Mouse (Mus musculus): ENCODE measurements around the gene Met. TPM values are rescaled to one million over a fixed set of nuclear protein-coding genes. Genes with fewer than 3 reads are reported as not detected.

Gene Met
- total RNA-seq, 2 experiments from 2014 or later = 0.83 to 3.4 TPM

DNA sequence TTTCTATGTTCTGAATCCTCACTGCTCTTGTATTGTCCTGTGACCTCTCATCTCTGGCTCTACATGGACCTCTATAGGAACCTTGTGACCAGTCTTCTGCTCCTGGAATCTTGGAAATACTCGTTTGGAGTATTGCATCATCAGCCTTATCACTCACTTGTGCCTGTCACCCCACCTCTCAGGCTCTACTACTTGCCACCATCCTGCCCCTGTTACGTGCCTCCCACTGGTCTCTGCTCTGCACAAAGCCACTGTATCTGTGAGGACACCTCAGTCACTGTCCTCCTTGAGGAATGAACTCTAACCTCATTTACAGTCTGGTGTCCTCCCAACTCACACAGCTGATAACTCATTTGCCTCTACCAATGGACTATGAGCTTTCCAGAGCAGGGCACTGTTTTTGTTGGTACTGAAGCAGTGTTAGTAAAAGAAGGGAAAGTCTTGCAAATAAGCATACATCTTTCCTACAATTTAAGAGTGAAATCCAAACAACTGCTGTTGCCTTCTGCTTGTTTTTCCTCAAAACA, 24.8 kb downstream of the Met start:
- ATAC-seq (replicated peaks; ENCODE audit: low FRiP score, poor library complexity, severe bottlenecking) = no peak

DNA sequence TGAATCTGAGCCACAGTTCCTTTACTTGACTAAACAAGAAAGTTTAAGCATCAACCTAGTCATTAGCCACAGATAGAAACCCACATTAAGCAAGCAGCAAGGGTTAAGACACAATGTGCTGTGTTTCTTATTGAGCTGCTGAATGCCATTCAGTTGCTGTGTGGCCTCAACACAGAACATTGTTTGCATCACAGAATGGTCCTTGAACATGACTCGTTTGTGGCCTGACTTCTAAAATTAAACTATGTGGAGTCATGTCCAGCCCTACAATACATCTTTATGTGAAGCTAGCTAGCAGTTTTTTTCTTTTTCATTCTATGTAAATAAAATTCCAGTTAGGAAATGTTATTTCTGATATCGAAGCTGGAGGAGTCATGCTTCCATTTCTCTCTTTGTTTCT, 27.2 kb downstream of the Met start:
- ATAC-seq (replicated peaks; ENCODE audit: low FRiP score, poor library complexity, severe bottlenecking) = no peak

DNA sequence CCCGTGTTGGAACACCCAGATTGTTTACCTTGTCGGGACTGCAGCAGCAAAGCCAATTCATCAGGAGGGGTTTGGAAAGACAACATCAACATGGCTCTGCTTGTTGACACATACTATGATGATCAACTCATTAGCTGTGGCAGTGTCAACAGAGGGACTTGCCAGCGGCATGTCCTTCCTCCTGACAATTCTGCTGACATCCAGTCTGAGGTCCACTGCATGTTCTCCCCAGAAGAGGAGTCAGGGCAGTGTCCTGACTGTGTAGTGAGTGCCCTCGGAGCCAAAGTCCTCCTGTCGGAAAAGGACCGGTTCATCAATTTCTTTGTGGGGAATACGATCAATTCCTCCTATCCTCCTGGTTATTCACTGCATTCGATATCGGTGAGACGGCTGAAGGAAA, 27.9 kb downstream of the Met start:
- no peak for ATAC-seq (replicated peaks; ENCODE audit: low FRiP score, poor library complexity, severe bottlenecking)

DNA sequence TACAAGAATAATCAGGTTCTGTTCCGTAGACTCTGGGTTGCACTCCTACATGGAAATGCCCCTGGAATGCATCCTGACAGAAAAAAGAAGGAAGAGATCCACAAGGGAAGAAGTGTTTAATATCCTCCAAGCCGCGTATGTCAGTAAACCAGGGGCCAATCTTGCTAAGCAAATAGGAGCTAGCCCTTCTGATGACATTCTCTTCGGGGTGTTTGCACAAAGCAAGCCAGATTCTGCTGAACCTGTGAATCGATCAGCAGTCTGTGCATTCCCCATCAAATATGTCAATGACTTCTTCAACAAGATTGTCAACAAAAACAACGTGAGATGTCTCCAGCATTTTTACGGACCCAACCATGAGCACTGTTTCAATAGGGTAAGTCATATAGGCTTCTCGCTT, 28.5 kb downstream of the Met start:
- ATAC-seq (replicated peaks; ENCODE audit: low FRiP score, poor library complexity, severe bottlenecking) = no peak

DNA sequence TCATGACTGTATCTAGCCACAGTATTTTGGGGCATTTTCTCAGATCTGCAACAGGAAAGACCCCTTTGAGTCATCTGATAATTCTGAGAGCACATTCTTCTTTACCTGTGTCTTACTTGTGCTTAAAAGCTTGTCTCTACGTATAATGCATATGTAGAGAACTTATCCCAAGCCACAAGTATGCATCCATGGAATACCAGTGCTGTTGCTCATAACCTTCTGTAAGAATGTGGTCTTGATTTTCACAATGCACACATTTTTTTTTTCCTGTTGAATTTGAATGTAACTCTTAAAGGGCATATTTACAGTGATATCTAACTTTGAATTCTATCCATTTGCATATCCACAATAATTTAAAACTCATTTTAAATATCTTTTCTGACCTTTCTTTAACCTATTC, 31.8 kb downstream of the Met start:
- no peak for ATAC-seq (replicated peaks; ENCODE audit: low FRiP score, poor library complexity, severe bottlenecking)

DNA sequence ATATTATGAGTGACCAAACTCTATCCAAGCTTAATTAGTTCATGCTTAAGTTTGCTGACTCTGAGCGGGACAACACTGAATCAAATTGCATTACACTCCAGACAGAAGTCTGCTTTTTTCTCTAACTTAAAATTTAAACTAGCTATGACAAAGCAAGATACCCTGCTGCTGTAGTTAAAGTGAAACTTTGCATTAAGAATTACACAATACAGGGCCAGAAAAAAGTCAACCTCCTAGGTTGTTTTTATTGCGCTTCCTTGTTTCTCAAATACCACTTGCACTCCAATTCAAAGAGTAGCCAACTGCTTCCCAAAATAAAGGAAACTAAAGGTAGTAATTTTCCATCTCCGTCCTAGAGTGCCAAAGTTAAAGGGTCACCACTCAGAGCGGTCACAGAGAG, 33.8 kb downstream of the Met start:
- no peak for ATAC-seq (replicated peaks; ENCODE audit: low FRiP score, poor library complexity, severe bottlenecking)

DNA sequence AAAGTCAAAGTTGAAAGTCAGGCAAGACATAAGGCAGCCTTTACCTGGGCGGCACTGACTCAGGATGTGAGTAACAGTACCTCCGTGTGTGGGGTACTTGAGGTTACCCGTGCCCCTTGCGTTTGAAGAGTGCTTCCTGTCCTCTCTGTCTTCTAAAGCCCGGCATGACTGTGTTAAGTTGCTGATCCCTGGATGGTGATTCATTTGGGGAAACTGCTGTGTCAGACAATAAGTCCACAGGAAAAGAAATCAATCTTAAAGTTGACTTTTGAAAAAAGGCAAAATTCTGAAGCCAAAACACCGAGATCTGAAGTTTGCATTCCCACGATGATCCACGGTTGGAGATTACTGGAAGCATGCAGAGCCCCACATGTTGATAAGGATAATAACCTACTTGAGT, 35.2 kb downstream of the Met start:
- ATAC-seq (replicated peaks; ENCODE audit: low FRiP score, poor library complexity, severe bottlenecking) = no peak

DNA sequence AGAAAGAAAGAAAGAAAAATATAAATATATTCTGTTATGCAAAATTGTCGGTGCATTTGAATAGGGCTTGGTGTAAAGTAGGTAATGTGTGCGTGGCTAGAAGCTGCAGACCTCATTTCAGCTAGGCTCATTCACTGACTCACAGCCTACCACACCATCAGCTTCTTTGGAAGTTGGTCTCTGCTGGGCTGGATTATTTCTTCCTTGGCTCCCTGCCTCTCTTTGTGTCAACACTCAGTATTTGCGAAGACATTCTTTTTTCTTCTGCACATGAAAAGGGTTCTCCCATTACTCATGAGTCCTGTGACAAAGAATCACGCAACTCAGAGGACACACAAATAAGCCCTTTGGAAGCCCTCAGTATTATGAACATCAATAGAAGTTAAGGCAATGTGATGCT, 37.8 kb downstream of the Met start:
- no peak for ATAC-seq (replicated peaks; ENCODE audit: low FRiP score, poor library complexity, severe bottlenecking)

DNA sequence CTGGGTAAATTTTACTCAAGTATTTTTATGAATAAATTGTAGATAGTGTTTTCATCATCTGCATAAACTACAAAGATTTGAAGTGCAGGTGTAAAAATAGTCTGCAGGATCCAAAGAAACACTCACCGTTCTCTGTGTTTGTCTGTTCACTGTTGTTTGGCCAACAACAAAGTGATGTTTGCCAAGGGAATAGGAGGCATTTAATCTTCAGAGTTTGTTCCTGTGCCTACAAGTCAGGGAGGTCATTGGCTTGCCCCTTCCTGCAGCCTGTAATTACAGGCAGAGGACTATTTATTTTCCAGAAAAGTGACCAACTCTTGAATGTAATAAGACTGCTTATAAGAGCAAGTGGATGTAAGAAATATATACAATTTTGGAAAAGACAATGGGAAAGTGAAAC, 38.7 kb downstream of the Met start:
- ATAC-seq (replicated peaks; ENCODE audit: low FRiP score, poor library complexity, severe bottlenecking) = no peak

DNA sequence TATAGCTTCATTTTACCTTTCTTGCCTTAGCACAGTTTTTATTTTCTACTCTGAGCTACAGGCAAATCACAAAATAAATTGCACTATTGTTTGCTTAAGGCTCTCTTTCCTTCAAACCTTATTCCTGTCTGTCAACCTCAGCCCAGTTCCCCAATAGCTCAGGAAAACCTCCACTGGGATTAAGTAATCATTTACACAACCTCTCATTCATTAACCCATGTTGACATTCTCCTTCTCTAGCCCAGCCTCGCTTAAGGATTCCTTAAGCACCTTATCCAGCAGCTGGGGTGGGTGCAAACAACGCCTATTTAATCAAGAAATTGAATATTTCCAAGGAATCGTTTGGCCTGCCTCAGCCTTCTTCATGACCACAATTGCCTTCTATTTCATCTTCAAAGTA, 40.1 kb downstream of the Met start:
- no peak for ATAC-seq (replicated peaks; ENCODE audit: low FRiP score, poor library complexity, severe bottlenecking)

DNA sequence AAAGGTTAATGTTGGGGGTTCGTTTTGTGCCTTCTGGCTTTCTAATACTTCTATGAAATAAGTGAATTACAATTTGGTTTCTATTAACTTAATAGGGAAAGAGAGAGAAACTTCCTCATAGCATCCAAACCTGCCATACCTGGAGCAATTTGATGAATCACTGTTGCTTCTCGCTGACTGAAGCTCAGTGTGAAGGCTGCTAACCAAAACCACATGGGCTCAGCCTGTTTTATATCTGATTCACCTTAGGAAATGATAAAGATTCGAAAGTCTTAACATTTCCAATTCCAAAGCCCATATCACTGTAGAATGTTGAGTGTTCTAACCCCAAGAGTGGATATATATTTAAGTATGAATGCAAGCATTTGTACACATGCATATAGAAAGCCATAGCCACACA, 41.9 kb downstream of the Met start:
- ATAC-seq (replicated peaks; ENCODE audit: low FRiP score, poor library complexity, severe bottlenecking) = no peak

DNA sequence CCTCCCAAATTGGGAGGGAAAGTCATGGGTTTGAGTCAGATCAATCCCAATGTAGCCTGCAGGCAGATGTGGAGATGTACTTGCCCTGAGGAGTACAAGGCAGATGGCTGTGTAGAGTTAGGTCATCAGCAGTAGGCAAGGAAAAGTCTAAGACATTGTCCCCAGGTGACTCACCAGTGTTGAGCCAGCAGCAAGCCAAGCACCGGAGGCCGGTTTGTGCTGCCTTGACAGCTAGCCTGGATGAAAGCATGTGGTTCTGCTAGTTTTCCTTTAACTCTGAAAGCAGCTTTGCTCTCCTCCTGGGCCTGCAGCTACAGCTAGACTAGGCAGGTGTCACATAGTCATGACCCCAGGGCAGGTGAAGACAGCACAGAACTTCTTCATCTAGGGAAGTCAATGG, 43.2 kb downstream of the Met start:
- ATAC-seq (replicated peaks; ENCODE audit: low FRiP score, poor library complexity, severe bottlenecking) = no peak

DNA sequence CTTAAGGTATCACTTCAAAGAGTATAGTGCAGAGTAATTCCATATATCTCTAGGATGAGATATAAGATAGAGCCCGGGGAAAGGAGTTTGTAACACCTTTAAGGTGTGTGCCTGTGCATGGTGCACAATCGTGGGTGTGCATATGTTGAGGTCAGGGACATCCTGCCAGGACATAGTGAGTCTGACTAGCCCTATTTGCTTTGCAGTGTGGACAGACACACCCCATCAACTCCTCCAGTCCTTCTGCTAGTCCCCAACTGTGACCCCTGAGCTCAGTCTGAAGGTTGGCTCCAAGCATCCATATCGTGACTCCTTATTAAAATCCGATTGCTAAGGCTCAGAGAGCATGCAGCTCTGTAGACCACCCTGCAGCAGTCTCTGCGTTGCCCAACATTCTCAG, 44.6 kb downstream of the Met start:
- ATAC-seq (replicated peaks; ENCODE audit: low FRiP score, poor library complexity, severe bottlenecking) = no peak

DNA sequence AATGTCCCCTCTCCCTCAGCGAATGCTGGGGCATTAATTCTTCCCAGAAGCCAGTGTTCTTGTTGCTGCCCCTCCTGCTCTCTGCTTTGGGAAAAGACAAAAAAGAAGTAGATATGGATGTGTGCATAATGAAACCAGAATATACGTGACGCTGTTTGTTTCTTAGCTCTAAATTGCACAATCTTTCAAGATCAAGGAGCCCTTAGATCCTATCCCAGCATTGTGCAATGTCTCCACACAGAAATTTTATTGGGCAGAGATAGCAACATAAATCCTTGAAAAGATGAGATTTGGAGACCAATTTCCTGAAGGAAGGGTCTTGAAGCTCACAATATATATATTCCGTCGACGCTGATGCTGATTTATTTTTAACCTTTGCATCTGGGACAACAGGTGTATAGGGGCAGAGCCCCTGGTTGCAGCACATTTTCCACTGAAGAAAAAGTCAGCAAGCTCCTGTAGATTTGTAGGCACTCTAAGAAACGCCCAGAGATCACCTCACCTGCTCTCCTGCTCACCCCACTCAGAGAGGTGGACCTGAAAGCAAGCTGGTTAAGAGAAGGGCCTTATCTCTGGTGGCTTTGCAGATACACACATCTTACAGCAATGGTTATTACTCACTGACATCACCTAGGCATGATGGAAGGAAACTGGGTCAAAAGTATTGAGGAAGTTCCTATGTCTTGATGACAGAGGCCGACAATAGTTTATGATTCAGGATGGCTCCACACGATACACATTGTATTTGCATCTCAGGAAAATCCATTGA, 45.2 kb downstream of the Met start:
- ATAC-seq (replicated peaks; ENCODE audit: low FRiP score, poor library complexity, severe bottlenecking) = no peak

DNA sequence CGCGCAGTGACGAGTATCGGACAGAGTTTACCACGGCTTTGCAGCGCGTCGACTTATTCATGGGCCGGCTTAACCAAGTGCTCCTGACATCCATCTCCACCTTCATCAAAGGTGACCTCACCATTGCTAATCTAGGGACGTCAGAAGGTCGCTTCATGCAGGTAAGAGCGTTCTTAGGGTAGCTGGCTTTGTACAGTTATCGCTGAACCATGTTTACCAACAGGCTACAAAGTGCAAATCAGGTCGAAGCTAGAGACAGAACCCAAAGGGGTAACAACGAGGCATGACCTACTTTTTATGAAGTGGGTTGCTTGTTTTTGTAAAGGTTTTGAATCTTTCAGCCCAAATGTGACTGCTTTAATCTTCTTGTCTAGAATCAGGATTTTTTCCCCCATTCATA, 49.8 kb downstream of the Met start:
- no peak for ATAC-seq (replicated peaks; ENCODE audit: low FRiP score, poor library complexity, severe bottlenecking)

DNA sequence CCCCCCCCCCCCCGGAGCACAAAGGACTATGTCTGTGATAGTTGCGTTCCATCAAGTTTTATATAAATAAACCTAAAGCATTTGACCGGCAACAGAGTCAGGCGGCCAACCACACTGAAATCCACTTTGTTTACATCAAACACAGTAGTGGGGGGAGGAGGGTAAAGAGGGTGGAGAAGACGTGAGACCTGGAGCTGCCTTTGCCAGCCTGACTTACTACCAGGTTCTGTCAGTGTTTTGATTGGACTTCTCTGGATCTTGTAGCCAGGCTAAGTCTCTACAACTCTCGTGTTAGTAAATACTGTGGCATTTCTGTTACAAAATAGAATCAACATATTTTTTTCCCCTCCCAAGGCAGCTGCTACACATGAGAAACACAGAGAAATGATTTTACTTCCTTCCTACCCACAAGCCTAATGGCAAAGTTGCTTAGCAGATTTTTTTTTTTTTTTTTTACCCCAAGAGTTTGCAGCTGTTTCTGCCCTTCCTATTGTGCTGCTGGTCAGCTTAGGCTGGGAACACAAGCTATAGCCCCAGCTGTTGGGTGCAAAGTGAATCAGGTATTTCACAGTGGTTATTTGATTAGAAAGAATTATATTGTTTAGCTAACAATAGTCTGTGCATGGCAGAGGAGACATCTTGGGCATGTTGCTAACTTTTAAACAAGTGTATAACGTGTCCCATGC, 52.3 kb downstream of the Met start:
- no peak for ATAC-seq (replicated peaks; ENCODE audit: low FRiP score, poor library complexity, severe bottlenecking)

DNA sequence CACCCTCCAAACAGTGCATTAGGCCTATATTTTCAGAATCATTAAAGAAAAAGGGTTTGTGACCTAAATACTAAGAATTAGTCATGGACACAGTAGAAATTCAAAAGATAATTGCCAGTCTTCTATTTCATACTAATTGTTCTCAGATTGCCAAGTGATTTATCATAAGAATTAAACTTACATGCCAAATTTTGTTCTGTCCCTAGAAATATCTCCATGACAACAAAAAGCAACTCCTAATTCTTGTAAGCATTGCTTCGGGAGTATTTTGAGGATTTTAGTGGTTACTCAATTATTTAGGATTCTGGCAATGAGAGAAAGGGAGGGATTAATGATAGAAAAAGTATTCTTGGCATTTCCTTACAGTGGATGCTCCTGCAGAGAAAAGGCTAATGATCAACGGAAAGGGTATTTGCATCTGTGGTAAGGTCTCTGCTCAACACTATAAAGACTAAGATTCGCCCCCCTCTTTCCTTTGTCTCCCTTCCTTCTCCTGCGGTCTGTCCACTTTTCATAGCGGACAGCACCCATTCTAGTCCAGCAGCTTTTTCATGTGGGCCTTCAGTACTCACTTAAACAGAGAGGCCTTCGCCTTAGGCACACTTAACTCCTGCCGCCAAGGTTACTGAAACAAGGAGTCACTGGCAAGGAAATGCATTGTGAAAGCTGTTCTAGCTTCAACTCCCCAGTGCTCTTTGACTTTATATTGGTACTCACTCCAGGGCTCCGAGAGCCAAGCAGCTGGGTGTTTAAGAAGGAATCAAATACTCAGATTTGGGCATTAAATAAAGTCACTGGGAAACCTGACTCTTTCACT, 58.5 kb downstream of the Met start:
- ATAC-seq (replicated peaks; ENCODE audit: low FRiP score, poor library complexity, severe bottlenecking) = no peak

DNA sequence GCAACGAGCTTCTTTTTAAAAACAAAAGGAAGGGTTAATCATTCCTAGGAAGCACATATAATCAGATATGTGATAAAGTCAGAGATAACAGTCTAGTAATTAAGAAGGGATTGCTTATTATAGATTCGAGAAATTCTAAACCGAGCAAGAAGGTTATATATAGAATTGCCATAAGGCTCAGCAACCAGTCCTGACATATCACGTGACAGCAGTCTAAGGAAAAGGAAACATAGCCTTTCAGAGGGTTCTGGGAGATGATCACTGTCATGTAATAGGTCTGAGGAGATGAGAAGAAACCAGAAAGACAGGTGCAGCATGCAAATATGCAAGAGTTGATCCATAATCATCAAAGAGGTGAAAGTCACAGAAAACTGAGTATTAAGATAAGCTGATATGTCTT, 59.3 kb downstream of the Met start:
- ATAC-seq (replicated peaks; ENCODE audit: low FRiP score, poor library complexity, severe bottlenecking) = no peak

DNA sequence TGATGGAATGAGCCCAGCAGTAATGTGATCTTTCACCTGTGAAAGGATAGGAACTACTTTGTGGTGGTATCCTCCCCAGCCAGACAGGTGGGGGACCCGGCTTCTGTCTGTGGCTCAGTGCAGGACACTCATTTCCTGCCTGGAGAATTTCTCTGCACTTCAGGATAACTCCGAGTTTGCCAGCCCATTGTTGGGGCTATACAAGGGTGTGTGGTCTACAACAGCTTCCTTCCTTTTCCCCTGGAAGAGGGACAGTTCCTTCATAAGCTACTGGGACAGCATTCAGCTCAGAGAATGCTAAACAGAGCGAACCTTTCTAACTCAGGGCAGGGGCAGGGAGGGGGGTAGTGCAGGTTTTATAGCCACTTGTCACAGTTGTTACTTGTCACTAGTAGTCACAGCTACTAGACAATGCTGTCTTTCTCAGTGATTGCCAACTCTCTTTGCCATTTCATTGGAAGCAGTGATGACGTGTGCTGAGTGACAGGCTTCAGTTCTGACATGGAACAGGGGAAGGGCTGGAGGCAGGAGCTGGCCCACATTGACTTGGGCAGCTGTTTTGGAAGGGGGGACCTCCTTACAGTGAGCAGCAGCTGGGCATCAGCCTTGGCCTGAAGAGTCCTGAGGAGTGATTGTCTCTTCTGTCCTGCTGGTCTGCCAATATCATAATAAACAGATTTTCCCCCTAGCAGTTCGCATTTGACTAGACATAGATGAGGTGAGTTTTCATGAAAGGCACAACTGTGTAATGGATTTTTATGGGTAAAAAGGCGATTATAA, 66.1 kb downstream of the Met start:
- no peak for ATAC-seq (replicated peaks; ENCODE audit: low FRiP score, poor library complexity, severe bottlenecking)

DNA sequence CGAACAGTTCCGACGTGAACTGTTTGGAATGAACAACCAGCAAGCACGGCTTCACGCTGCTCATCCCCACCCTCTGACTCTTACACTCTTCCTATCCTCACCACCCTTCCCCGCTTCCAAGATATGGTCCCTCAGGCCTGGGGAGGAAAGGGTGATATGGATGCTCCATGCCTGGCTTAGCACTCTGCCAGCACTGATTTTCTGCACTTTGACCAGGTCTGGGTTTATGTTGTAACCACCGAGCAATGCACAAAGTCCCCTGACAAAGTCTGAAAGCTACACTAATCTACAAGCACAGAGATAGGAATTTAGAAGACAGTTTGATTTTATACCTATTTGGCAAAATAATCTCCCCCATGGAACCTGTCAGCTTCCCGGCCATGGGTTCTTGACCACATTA, 78.0 kb downstream of the Met start:
- no peak for ATAC-seq (replicated peaks; ENCODE audit: low FRiP score, poor library complexity, severe bottlenecking)

Measured in erythroid progenitor cell, adult 5-6 weeks (primary cell).